Mouse (Mus musculus): ENCODE measurements around the gene Ajap1. TPM values are rescaled to one million over a fixed set of nuclear protein-coding genes. Genes with fewer than 3 reads are reported as not detected.

Gene Ajap1
- polyA plus RNA-seq, 1 experiment from 2014 or later = 0.52 TPM

DNA sequence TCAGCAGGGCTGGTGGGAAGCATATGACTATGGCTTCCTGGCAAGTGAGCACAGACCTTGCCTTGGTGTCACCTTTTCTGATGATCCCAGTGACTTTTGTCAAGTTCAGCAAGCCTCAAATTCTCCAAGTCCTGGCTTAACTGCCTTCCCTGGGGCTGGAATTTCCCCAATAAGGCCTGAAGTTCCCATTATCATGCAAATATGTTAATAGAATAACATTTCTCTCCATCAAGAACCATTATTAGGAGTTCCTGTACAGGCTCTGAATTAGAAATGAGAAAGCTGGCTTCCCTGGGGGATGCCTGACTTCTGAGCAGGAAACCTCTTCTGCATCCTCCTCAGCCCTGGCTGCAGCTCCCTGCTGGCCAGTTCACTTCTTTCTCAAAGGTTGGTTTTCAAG, 141.7 kb downstream of the Ajap1 start:
- no peak for ATAC-seq (ENCODE audit: insufficient number of reproducible peaks, insufficient read depth, low FRiP score, low TSS enrichment)
- no peak overlapping the region for H3K9ac ChIP-seq
- no peak overlapping the region for H3K4me3 ChIP-seq
- H3K4me1 ChIP-seq = no peaks in the 10 kb centered on the region
- H3K4me2 ChIP-seq (replicated peaks) = no peak overlapping the region
- H3K9me3 ChIP-seq = peaks cover 4% of the 10 kb centered on the region; the same call in 1 of the 2 replicates
- no peak overlapping the region for H3K27ac ChIP-seq
- no peaks in the 10 kb centered on the region for H3K36me3 ChIP-seq
- no peaks in the 10 kb centered on the region for H3K27me3 ChIP-seq

DNA sequence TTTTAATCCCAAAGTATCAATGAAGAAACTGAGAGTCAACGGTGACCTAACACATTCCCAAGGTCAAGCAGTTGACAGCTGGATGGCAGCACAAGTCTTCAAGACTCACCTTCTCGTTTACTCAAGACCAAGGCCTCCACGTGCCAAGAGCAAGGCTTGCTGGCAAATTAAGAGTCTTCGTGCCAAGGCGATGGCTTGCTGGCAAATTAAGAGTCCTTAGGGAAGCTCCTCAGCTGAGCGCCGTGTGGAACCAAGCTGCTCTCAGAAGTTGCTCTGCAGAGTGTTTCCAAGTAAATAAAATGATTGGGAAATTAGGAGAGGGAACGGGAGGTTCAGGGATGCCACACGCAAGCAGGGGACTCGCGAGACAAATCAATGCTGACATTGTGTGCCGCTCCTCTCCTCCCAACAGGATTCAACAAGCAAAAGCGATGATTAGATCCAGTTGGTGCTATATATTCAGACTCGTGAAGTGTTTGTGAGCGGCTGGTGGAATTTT, 147.3 kb downstream of the Ajap1 start:
- Histone ChIP-seq H3K4me1 (no peaks in the 10 kb centered on the region), H3K9ac (no peak overlapping the region), H3K27ac (no peak overlapping the region), H3K27me3 (no peaks in the 10 kb centered on the region), H3K4me2 (replicated peaks) (no peak overlapping the region), H3K4me3 (no peak overlapping the region), H3K9me3 (no peaks in the 10 kb centered on the region), H3K36me3 (no peaks in the 10 kb centered on the region)
- WGBS = 73% methylated on average over 15 of the region's 15 CpGs
- no peak for ATAC-seq (ENCODE audit: insufficient number of reproducible peaks, insufficient read depth, low FRiP score, low TSS enrichment)

DNA sequence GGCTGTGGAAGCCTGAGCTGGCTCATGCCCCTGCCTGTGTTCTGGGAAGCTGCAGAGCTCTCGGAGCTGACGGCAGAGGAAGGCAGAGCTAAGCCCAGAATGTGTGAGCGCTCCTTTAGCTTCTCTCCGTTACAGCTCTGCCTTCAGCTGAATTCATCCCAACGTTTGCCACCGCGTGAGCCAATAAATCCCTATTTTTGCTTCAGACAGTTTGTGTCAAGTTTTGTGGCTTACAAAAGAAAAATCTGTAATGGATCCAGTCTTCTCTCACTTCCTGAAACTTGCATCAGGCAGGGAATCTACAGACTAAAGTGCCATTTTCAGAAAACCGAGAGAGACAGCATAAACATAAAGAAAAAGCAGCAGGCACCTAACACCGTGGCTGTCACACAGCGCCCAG, 154.8 kb downstream of the Ajap1 start:
- 75% methylated on average over 10 of the region's 10 CpGs for WGBS
- H3K4me2 ChIP-seq (replicated peaks) = no peak overlapping the region
- ATAC-seq (ENCODE audit: insufficient number of reproducible peaks, insufficient read depth, low FRiP score, low TSS enrichment) = no peak
- H3K4me3 ChIP-seq = no peak overlapping the region
- H3K36me3 ChIP-seq = no peaks in the 10 kb centered on the region
- H3K27me3 ChIP-seq = no peaks in the 10 kb centered on the region
- no peak overlapping the region for H3K27ac ChIP-seq
- 0 out of 2 replicates have a peak, but pooled peaks cover 4% of the 10 kb centered on the region for H3K4me1 ChIP-seq
- H3K9ac ChIP-seq = no peak overlapping the region
- no peaks in the 10 kb centered on the region for H3K9me3 ChIP-seq

Data from embryonic facial prominence, embryonic 12.5 days (tissue).